ENCODE assay signal across 11 mouse cellular contexts in the genomic region with DNA sequence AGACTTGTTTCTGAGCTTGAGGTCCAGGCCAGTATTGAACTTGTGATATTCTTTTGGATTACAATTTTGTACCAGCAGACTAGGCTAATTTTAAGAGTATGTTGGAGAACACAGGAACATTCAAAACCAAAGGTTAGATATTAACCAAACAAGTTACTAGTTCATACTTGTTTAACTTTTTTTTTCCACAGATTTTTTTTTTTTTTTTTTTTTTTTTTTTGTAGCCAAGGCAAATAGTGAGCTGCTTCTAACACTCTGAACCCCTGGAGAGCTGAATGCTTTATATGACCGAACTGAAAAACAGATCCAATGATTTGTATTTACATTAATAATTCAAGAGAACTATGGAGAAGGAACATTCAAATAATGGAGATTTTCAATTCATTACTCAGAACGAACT. TPM values are rescaled to one million over a fixed set of nuclear protein-coding genes. Genes with fewer than 3 reads are reported as not detected.
DNase-seq lines count a peak whose midpoint lies in the region; ATAC-seq and TF ChIP-seq lines count a peak whose summit lies in the region.
"Had no signal": no experiment of that assay in that cellular context is flagged by ENCODE, and none has a peak within 500 bp of the region (broad histone marks: within the 10 kb centered on the region; RNA-seq: fewer than 3 reads in every experiment).

No protein-coding gene starts in this region.

- H3K4me2 ChIP-seq in hindbrain, embryonic 12.5 days (replicated peaks) = peak overlapping the region; percentile 77
- peak overlapping the region; percentile 56; the same call in 1 of the 2 replicates for H3K4me2 ChIP-seq in midbrain, embryonic 16.5 days (ENCODE audit: low read length)

- WGBS in hindbrain, embryonic 12.5 days = 49% methylated on average over 2 of the region's 2 CpGs
- WGBS in midbrain, embryonic 16.5 days = 27% methylated on average over 2 of the region's 2 CpGs

- no peak for ATAC-seq in erythroblast, adult 5-6 weeks (replicated peaks; ENCODE audit: low FRiP score, poor library complexity, severe bottlenecking)
- ATAC-seq in hindbrain, embryonic 12.5 days (ENCODE audit: low FRiP score) = no peak
- ATAC-seq in midbrain, embryonic 16.5 days = no peak

- H3K9ac ChIP-seq in hindbrain, embryonic 12.5 days = no peak overlapping the region
- no peak overlapping the region; the same call in 1 of the 2 replicates for H3K9ac ChIP-seq in midbrain, embryonic 16.5 days (ENCODE audit: low read depth, low read length)

- no peaks in the 10 kb centered on the region for H3K9me3 ChIP-seq in erythroblast, embryonic 14.5 days (ENCODE audit: control insufficient read depth, low read length)
- no peaks in the 10 kb centered on the region for H3K9me3 ChIP-seq in hindbrain, embryonic 12.5 days (replicated peaks)
- H3K9me3 ChIP-seq in midbrain, embryonic 16.5 days (replicated peaks; ENCODE audit: control insufficient read depth, low read length, poor library complexity, severe bottlenecking) = no peaks in the 10 kb centered on the region
- H3K9me3 ChIP-seq: midbrain, embryonic 12.5 days had no signal

- no peaks in the 10 kb centered on the region for H3K27me3 ChIP-seq in erythroblast, embryonic 14.5 days (ENCODE audit: control insufficient read depth)
- no peaks in the 10 kb centered on the region for H3K27me3 ChIP-seq in hindbrain, embryonic 12.5 days
- no peaks in the 10 kb centered on the region for H3K27me3 ChIP-seq in midbrain, embryonic 16.5 days (ENCODE audit: control insufficient read depth, insufficient read depth, low read depth, low read length)
- H3K27me3 ChIP-seq: midbrain, embryonic 12.5 days had no signal

- peaks cover 46% of the 10 kb centered on the region for H3K36me3 ChIP-seq in erythroblast, embryonic 14.5 days (ENCODE audit: control insufficient read depth)
- H3K36me3 ChIP-seq in hindbrain, embryonic 12.5 days = no peaks in the 10 kb centered on the region
- no peaks in the 10 kb centered on the region; the same call in 1 of the 2 replicates for H3K36me3 ChIP-seq in midbrain, embryonic 16.5 days (ENCODE audit: control insufficient read depth, insufficient read depth, low read length)
- H3K36me3 ChIP-seq: midbrain, embryonic 12.5 days had no signal

- no peak for DNase-seq in layer of hippocampus, adult 2 months (ENCODE audit: low spot score in 2 of 2)
- DNase-seq in layer of hippocampus, adult 9-10 months (ENCODE audit: low spot score) = no peak
- no peak for DNase-seq in gastrocnemius, postnatal 10 days
- no peak for DNase-seq in thymus, postnatal 4 days
- DNase-seq: adrenal gland, adult 8-10 months; embryo, embryonic 11 days had no signal

- H3K4me1 ChIP-seq in erythroblast, embryonic 14.5 days (ENCODE audit: control insufficient read depth) = peaks cover 48% of the 10 kb centered on the region
- H3K4me1 ChIP-seq in hindbrain, embryonic 12.5 days = peaks cover 4% of the 10 kb centered on the region
- peaks cover 9% of the 10 kb centered on the region for H3K4me1 ChIP-seq in midbrain, embryonic 16.5 days (ENCODE audit: control insufficient read depth, insufficient read depth, low read length)

- peak overlapping the region; percentile 94 for H3K27ac ChIP-seq in layer of hippocampus, adult 2 months
- no peak overlapping the region for H3K27ac ChIP-seq in hindbrain, embryonic 12.5 days
- H3K27ac ChIP-seq in midbrain, embryonic 16.5 days (ENCODE audit: low read length) = no peak overlapping the region

- no peak for TF ChIP-seq CTCF in layer of hippocampus, adult 2 months (conservative IDR thresholded peaks at IDR 0.05)

- H3K4me3 ChIP-seq in erythroblast, embryonic 14.5 days (replicated peaks) = peak overlapping the region; percentile 99
- peak overlapping the region; percentile 92 for H3K4me3 ChIP-seq in layer of hippocampus, adult 2 months
- no peak overlapping the region for H3K4me3 ChIP-seq in hindbrain, embryonic 12.5 days
- peak overlapping the region; percentile 68; the same call in 1 of the 2 replicates for H3K4me3 ChIP-seq in midbrain, embryonic 16.5 days (ENCODE audit: low read depth, low read length)

RNA-seq across cellular contexts. Expression of a gene that starts 0.9 kb away (rescaled TPM):
- polyA plus RNA-seq in erythroblast, embryonic 14.5 days (2012) = 9.1 and 13.0 TPM in 2 replicates
- 172 and 208 TPM in 2 replicates for total RNA-seq in erythroblast, adult 5-6 weeks (2015; ENCODE audit: low replicate concordance)
- total RNA-seq in erythroblast, adult 5-6 weeks (2017; ENCODE audit: low replicate concordance) = 380 and 474 TPM in 2 replicates
- 10 to 100 TPM; 12.7 to 14.6 TPM for total RNA-seq in layer of hippocampus, adult 2 months (2021)
- polyA plus RNA-seq in hindbrain, embryonic 12.5 days (2016; fragmentation: Nextera tagmentation; extraction: Ambion mirVana) = 17.0 and 18.4 TPM in 2 replicates
- polyA plus RNA-seq in midbrain, embryonic 16.5 days (2015; fragmentation: Nextera tagmentation; extraction: Ambion mirVana) = 35.2 and 39.4 TPM in 2 replicates
- total RNA-seq in gastrocnemius, postnatal 10 days (2021) = 1 to 10 TPM; 8.0 to 9.0 TPM

RNA-seq across cellular contexts. Expression of a gene that starts 31.1 kb away (rescaled TPM):
- 4.9 and 6.0 TPM in 2 replicates for polyA plus RNA-seq in erythroblast, embryonic 14.5 days (2012)
- 69.6 and 80.3 TPM in 2 replicates for total RNA-seq in erythroblast, adult 5-6 weeks (2015; ENCODE audit: low replicate concordance)
- total RNA-seq in erythroblast, adult 5-6 weeks (2017; ENCODE audit: low replicate concordance) = 123 and 129 TPM in 2 replicates
- 10 to 100 TPM; 52.7 to 56.8 TPM for total RNA-seq in layer of hippocampus, adult 2 months (2021)
- polyA plus RNA-seq in hindbrain, embryonic 12.5 days (2016; fragmentation: Nextera tagmentation; extraction: Ambion mirVana) = 10.5 and 14.3 TPM in 2 replicates
- polyA plus RNA-seq in midbrain, embryonic 16.5 days (2015; fragmentation: Nextera tagmentation; extraction: Ambion mirVana) = 10.2 and 10.5 TPM in 2 replicates
- total RNA-seq in gastrocnemius, postnatal 10 days (2021) = 10 to 100 TPM; 39.3 to 43.1 TPM

Comparison
In these comparisons a context has a peak if more than half of its experiments do, and no peak if none do; other contexts are left out.
1. RNA of a gene that starts 0.9 kb away (total RNA-seq): 172 to 474 TPM in erythroblast, adult 5-6 weeks; 12.7 to 14.6 TPM in layer of hippocampus, adult 2 months and 8.0 to 9.0 TPM in gastrocnemius, postnatal 10 days; every median in the first group is over 10 times any median in the second.